In genomic region chrX:86192420-86192994, GRCm38 (mm10) we compare ENCODE assay signal across 9 mouse cellular contexts. TPM values are rescaled to one million over a fixed set of nuclear protein-coding genes. Genes with fewer than 3 reads are reported as not detected.
A peak's percentile ranks its signal among the peaks of the same experiment; 100 is the strongest.
DNase-seq lines count a peak whose midpoint lies in the region; ATAC-seq and TF ChIP-seq lines count a peak whose summit lies in the region.
"Had no signal": no experiment of that assay in that cellular context is flagged by ENCODE, and none has a peak within 500 bp of the region (broad histone marks: within the 10 kb centered on the region; RNA-seq: fewer than 3 reads in every experiment).

No protein-coding gene starts in this region.

- TF ChIP-seq POLR2A in testis, adult 2 months (IDR thresholded peaks at IDR 0.05; ENCODE audit: control insufficient read depth, low read depth, low read length), result no peak

- H3K4me2 ChIP-seq in limb, embryonic 11.5 days (ENCODE audit: low read depth, severe bottlenecking), result peak overlapping the region; percentile 60

- no peak overlapping the region for H3K27ac ChIP-seq in limb, embryonic 11.5 days (replicated peaks; ENCODE audit: low read depth, low read length)
- no peak overlapping the region for H3K27ac ChIP-seq in testis, adult 2 months (ENCODE audit: control insufficient read depth, insufficient read depth, low read depth, low read length)
- H3K27ac ChIP-seq: macrophage had no signal

- H3K9ac ChIP-seq in limb, embryonic 11.5 days (ENCODE audit: low read length), result no peak overlapping the region

- no peak for TF ChIP-seq CTCF in testis, adult 2 months (IDR thresholded peaks at IDR 0.05; ENCODE audit: control insufficient read depth, insufficient read depth, insufficient replicate concordance, low read depth, low read length)

- no peaks in the 10 kb centered on the region; the same call in 1 of the 2 replicates for H3K4me1 ChIP-seq in limb, embryonic 11.5 days (ENCODE audit: control insufficient read depth, insufficient read depth, low read length)
- 0 out of 2 replicates have a peak, but pooled peaks cover 2% of the 10 kb centered on the region for H3K4me1 ChIP-seq in testis, adult 2 months (ENCODE audit: control insufficient read depth, insufficient read depth, low read length)

- H3K36me3 ChIP-seq in limb, embryonic 11.5 days (ENCODE audit: control insufficient read depth, insufficient read depth, low read length), result no peaks in the 10 kb centered on the region
- H3K36me3 ChIP-seq in testis, adult 2 months (ENCODE audit: control insufficient read depth, insufficient read depth, low read length), result no peaks in the 10 kb centered on the region

- DNase-seq in adrenal gland, adult (ENCODE audit: inconsistent age in 2 of 2, low spot score in 1 of 2), result peak; percentile 16 to 66
- DNase-seq in adrenal gland, postnatal 4 days (ENCODE audit: low spot score in 2 of 2), result no peak
- peak; percentile 13 to 15 for DNase-seq in right cerebral cortex, postnatal 10 days (ENCODE audit: low spot score in 2 of 2)
- DNase-seq in right cerebral cortex, postnatal 36 days (ENCODE audit: low spot score in 2 of 2), result no peak
- DNase-seq in limb, embryonic 11.5 days (ENCODE audit: low spot score), result no peak
- DNase-seq in lung, postnatal 4 days, result no peak

- H3K27me3 ChIP-seq in limb, embryonic 11.5 days (ENCODE audit: control insufficient read depth, insufficient read depth, low read length), result peaks cover 19% of the 10 kb centered on the region
- H3K27me3 ChIP-seq in testis, adult 2 months (ENCODE audit: control insufficient read depth, insufficient read depth, low read length), result no peaks in the 10 kb centered on the region

- no peaks in the 10 kb centered on the region for H3K9me3 ChIP-seq in limb, embryonic 11.5 days (ENCODE audit: control insufficient read depth, low read length)

- WGBS in limb, embryonic 11.5 days, result 19% methylated on average over 25 of the region's 25 CpGs

- peak overlapping the region; percentile 30 for H3K4me3 ChIP-seq in limb, embryonic 11.5 days (ENCODE audit: low read depth, low read length)
- H3K4me3 ChIP-seq in testis, adult 2 months (ENCODE audit: control insufficient read depth, low read depth, low read length), result peak overlapping the region; percentile 43

- ATAC-seq in limb, embryonic 11.5 days (ENCODE audit: insufficient number of reproducible peaks, low FRiP score, low TSS enrichment, low read depth), result no peak
- no peak for ATAC-seq in megakaryocyte-erythroid progenitor cell, adult 5-6 weeks (replicated peaks; ENCODE audit: low FRiP score, low TSS enrichment, poor library complexity, severe bottlenecking)

RNA-seq across cellular contexts. Expression of gene Nr0b1, which starts 0.9 kb away (rescaled TPM):
- 10 to 100 TPM; 34.5 to 36.8 TPM for total RNA-seq in adrenal gland, postnatal 4 days (2021)
- polyA plus RNA-seq in limb, embryonic 11.5 days (2014; fragmentation: Nextera tagmentation; extraction: Ambion mirVana), result 0.37 and 0.74 TPM in 2 replicates
- polyA plus RNA-seq in testis, adult 2 months (2012; rRNA removed), result 13.8 and 20.9 TPM in 2 replicates
- not detected in 2 replicates for total RNA-seq in megakaryocyte-erythroid progenitor cell, adult 5-6 weeks (2014; fragmentation: Nextera tagmentation)
- total RNA-seq in megakaryocyte-erythroid progenitor cell, adult 5-6 weeks (2017), result not detected in 2 replicates
- polyA plus RNA-seq: macrophage had no signal

Comparison
In these comparisons a context has a peak if more than half of its experiments do, and no peak if none do; other contexts are left out.
1. DNase-seq: peak in adrenal gland, adult (2 of 2) and right cerebral cortex, postnatal 10 days (2 of 2); none in adrenal gland, postnatal 4 days (0 of 2), right cerebral cortex, postnatal 36 days (0 of 2), limb, embryonic 11.5 days (single experiment) and lung, postnatal 4 days (0 of 2).
2. RNA of gene Nr0b1, which starts 0.9 kb away (total RNA-seq): 34.5 to 36.8 TPM in adrenal gland, postnatal 4 days; not detected in megakaryocyte-erythroid progenitor cell, adult 5-6 weeks; every median in the first group is over 10 times any median in the second.